Mouse (Mus musculus) brain, embryonic 18.5 days (tissue): Measurements from ENCODE around the gene Rgs21.

Experiments used
- DNase-seq: peaks from one replicate; pipeline ENCODE4 v3.0.0-alpha.2; 2012; ENCODE audit warnings: low read depth, low spot score

Rgs21 gene

DNA sequence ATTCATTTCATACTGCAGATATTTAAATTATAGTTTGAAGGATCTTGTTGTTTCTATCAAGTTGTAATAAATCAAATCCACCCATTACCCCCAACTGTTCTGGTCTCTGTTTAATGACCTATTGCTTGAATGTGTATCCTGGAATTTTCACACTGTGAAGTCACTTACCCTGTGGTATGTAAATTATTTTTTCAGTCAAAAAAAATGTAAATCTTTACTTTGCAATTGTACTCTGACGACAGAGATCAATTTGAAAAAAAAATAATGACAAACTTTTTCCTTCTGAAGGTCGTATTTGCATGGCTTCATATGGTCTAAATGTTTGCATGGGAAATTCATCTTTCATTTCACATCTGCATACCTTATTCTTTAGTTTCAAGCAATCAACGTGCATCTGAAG lies at the start of gene Rgs21:
Gene Rgs21, minus strand, starts transcription at position 101 of the 400 bp plus-strand sequence.
- no peak for DNase-seq

GRCm38 (mm10) chr1:144604071-144604470 lies 36.6 kb upstream of the Rgs21 start:
- no peak for DNase-seq

- DNase-seq: no peak
These were observed 35.5 kb upstream of the Rgs21 start for GRCm38 (mm10) chr1:144602987-144603386.

GRCm38 (mm10) chr1:144579321-144579720 lies 11.9 kb upstream of the Rgs21 start:
- DNase-seq: no peak

DNA sequence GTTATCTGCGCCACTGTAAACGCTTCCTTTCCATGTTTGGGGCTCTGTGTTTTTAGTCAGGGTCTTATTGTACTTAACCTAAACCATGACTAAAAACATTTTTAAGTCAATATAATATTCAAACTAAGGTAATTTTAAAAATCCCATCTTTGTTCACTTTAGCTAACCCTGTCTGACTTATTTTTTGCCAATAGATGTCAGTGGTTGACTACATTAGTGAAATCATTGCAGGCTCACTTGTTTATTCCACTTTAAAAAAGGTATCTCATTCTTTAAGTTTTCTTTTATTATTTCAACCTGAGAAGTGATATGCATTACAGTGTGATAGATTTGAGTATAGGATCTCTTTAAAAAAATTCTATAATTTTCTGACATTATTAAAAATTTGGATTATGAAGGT lies 5.5 kb upstream of the Rgs21 start:
- peak; percentile 26 for DNase-seq

DNA sequence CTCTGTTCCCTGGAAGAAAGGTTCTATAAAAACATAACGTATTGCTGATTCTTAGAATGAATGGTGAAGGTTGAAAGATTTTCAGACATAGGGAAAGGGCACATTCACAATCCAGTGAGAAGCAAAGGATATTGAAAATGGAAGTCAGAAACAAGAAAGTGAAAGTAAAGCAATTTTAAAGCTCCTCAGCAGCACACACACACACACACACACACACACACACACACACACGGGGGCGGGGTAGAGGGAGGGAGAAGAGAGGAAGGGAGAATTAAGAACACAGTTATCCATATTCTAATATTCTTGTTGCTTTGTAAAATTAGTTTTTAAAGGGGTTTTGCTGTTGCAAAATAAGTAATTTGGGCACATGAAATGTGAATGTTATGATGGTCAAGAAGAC lies 2.4 kb upstream of the Rgs21 start:
- DNase-seq: no peak

GRCm38 (mm10) chr1:144545142-144545541 lies 22.3 kb downstream of the Rgs21 start:
- no peak for DNase-seq

- peak; percentile 36 for DNase-seq
These were observed 22.9 kb downstream of the Rgs21 start for GRCm38 (mm10) chr1:144544497-144544961.

GRCm38 (mm10) chr1:144531746-144532145 lies 35.7 kb downstream of the Rgs21 start:
- no peak for DNase-seq

DNA sequence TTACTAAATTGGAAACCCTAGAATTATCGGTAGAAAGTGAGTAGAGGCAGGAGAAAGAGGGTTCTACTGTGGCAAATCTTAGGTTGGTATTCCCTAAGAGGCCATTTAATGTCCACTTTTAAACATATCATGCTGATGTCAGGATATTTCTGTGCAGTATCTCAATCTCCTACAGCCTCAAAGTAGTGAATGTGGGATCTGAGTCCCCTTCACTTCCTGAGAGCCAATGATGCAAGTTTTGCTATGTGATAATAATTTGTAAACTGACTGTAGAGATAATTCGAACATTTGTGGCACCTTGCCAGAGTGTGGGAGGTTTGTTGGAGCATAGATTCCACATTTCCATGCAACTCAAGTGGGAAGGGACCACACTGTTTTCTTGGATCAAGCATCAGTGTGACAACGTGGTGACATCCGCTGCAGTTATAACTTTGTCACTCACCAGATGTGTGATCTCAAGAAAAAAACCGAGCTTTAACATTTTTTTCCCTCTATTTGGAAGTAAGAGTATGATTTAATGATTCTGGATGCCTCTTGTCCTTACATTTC lies 49.5 kb downstream of the Rgs21 start:
- DNase-seq: no peak

GRCm38 (mm10) chr1:144502241-144502640 lies 65.2 kb downstream of the Rgs21 start:
- DNase-seq: peak; percentile 16

DNA sequence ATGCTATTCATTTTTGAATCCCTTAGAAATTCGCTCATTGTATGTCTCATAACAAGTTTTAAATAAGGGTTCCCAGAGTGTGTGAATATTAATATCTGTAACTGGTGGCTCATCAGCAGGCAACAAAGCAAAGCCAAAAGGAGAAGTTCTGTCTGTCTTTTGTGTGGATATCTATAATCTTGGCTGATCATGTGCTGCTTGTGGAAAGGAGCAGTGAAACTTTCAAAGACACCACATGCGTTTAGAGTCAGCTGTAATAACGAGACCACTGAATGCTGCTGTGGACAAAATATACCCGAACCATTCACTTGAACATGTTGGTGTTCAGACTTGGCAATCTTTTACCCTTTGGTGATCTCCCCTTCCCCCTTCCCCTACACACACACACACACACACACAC lies 67.0 kb downstream of the Rgs21 start:
- DNase-seq: no peak

DNA sequence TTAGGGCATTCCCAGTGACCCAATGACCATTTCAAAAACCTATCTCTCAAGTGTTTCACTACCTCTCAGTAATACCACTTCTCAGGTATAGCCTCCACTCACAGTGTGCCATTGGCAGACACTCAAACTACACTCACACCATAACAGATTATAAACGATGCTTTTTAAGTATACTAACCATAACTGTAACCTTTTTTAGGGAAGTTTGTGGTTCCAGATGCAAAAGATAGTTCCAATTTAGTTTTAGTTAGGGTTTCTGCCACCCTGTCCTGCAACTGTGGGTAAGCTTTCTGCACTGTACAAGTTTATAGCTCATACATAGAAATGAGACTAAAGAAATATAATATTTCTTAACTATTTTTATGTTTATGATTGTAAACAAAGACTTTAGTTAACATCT lies 67.7 kb downstream of the Rgs21 start:
- no peak for DNase-seq

GRCm38 (mm10) chr1:144498725-144499124 lies 68.7 kb downstream of the Rgs21 start:
- no peak for DNase-seq

DNA sequence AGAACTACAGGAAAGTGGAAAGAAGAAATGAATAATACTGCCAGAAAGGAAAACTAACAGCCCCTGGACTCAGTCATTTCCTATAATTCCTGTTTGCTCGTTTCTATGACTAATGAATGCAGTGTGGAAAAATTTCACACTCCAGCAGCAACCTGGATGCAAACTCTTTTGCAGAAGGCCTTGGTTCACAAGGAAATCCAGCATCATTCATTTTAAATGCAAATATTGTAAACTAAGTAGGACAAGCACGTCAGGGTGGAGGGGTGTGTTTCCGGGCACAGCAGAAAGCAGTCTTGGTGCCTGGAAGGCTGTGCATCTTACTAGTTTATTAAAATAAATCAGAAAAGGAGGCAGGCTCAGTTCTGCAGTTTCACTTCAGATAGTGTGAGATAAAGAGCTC lies 69.4 kb downstream of the Rgs21 start:
- no peak for DNase-seq

GRCm38 (mm10) chr1:144493336-144493735 lies 74.1 kb downstream of the Rgs21 start:
- DNase-seq: no peak

DNA sequence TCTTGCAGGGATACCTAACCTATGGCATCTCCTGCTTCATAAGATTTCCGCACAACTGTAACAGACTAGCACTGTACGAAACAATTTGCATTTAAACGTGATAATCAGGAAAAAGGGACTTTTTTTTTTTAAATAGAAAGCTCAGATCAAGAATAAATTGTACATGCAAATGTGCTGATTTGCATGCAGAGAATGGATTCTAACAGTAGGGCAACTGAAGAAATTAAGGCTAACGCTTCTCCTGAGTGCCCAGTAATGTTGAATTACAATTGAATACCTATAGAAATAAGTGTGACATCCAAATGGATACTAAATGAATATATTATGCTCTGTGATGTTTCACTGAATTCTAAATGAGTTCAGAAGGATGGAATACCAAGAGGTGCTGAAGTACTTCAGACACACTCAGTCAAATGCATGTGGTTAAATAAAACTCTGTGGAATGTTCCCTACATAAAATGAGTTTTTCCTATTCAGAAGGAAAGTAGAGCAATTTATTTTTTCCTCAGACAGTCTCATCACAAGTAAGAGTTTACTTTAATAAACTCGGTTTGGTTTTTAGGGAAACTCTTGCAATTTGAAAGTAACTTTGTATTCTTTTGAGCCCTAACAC lies 79.1 kb downstream of the Rgs21 start:
- no peak for DNase-seq
